Mouse (Mus musculus): Measurements from ENCODE around the gene Pum3.

Pum3 gene

GRCm38 (mm10) chr19:27429745-27430251, at the start of gene Pum3:
Pum3 (minus strand) TSS chr19:27429825.
- in situ Hi-C loops (cut with MboI, MseI) = loop anchor here (10.0 to 25.0 kb wide), 4 partner anchors 585 to 1708 kb away; partner anchors contain the start of gene Rfx3 (in 1 of the 2)

DNA sequence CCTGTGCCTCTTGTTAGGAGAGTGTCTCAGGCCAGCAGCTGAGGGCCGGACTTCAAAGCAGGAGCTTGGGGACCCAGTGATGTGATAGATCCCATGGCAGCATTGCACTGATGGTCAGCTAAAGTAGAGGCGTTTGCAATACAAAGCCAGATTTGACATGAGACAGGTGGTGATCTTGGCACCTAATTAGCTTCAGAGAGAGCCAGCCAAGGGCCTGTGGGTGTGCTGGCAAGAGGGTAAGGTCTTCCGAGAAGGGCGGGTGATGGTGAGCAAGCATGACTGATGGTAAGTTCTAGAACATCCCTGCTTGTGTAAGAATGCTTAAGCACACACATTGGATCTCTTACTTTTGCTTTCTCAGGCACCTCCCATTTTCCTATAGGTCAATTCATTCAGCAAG, 37.1 kb upstream of the Pum3 start:
- in situ Hi-C loops (cut with MboI, MseI) = loop anchor here in 1 of 2 experiments (10.0 kb wide), 1 partner anchor 638 kb away; no protein-coding TSS in a partner anchor

DNA sequence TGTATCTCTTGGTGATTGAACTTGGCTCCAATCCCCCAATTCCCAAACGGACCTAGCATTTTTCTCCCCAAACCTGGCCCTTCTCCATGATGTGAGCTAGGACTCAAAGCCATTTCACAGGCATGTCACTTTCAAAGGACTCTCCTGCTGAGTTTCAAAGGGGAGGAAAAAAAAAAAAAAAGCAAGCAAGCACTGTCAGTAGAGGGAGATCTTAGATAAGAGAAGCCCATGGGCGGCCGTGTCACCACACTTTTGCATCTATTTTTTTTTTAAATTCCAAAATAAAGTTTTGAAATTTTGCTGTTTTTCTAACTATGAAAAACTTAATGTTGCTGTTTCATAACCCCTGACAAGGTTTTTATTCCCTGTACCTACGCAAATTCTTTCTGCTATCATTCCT, 33.0 kb upstream of the Pum3 start:
- in situ Hi-C loops (cut with MboI, MseI) = loop anchor here in 1 of 2 experiments (10.0 kb wide), 1 partner anchor 642 kb away; no protein-coding TSS in a partner anchor

DNA sequence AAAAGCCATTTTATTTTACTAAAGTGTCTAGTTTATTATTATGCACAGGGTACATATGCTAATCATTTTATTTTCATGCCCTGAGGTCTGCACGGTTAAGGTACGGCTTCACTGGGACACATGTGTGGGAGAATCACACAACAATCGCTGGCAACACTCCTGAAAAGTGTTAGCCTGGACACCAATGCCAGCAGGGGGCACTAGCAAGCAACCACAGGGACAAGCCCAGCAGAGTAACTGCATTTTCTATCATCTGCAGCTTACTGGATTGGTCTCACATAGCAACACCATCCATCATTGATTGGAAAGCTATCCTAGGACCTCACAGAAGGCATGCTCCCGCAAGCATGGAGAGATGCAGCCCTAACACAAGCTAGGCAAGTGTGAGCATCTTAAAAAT, 20.8 kb upstream of the Pum3 start:
- in situ Hi-C loops (cut with MboI, MseI) = no loop called here

GRCm38 (mm10) chr19:27447515-27447914, 17.9 kb upstream of the Pum3 start:
- in situ Hi-C loops (cut with MboI, MseI) = loop anchor here (10.0 to 25.0 kb wide), 3 partner anchors 237 to 1690 kb away; no protein-coding TSS in a partner anchor

DNA sequence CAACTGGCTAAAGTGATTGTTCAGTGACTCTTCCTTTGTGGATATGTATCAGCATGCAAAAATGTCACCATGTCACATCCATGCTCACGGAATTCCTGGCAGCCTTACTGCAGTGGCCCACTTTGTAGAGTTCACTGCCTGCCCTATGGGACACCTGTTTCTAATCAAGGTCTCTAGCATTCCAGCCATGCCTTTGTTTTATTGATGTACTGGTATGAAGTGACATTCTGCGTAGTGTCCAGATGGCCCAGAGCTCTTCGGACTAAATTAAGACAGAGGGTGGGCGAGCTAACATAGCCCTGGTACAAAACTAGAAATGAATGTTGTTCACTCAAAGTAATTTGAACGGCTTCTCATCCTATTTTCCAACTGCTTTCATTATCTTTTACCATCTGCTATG, 11.5 kb upstream of the Pum3 start:
- in situ Hi-C loops (cut with MboI, MseI) = loop anchor here (10.0 to 25.0 kb wide), 3 partner anchors 244 to 1696 kb away; no protein-coding TSS in a partner anchor

DNA sequence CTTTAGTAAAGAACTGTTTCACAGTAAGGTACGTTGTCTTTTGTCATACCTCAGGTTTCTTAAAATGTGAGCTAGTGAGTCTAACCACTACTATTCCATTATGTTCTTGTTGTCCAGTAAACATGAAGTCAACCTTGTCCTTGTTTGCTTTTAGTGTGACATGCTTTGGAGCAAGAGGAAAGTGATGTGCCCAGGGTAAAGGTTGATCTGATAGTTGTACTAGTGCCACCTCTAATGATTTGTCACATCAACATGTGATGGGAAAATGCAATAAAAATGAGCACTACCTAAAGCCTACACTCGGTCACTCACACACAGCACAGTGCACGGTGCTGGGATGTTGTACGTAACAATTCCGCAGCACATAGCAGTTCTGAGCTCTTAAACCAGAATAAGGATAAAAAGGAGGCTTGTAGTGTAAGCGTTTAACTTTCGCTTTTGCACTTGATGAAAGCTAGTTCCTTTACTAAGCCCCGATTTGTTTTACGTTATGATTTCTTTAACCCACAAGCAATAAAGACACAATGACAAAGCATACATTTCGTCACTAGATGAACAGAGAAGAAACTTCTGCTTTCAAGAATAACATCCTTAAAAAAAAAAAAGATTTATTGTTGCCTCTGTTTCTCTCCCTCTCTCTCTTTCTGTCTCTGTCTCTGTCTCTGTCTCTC, 8.5 kb upstream of the Pum3 start:
- in situ Hi-C loops (cut with MboI, MseI) = loop anchor here (10.0 to 25.0 kb wide), 4 partner anchors 577 to 1699 kb away; partner anchors contain the start of gene Rfx3 (in 1 of the 2)

DNA sequence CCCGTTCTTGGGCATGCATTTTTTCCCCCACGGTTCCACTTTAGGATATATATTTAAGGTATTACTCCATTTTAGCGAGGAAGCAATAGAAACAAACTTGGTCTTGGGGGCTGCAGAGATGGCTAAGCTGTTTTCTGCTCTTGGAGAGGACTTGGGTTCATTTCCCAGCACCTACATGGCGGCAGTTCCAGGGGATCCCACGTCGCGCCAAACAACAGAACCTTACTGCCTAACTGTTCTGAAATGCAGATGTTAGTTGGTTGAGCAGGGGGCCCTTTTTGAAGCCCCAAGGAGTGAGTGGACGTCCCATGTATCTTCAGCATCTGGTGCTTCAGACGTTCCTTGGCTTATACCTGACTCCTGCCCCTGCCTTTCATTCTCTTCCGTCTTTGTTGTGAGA, 781 bp upstream of the Pum3 start:
- in situ Hi-C loops (cut with MboI, MseI) = loop anchor here (10.0 to 25.0 kb wide), 4 partner anchors 584 to 1707 kb away; partner anchors contain the start of gene Rfx3 (in 1 of the 2)

GRCm38 (mm10) chr19:27429281-27429680, 344 bp downstream of the Pum3 start:
- in situ Hi-C loops (cut with MboI, MseI) = loop anchor here (25.0 kb wide), 2 partner anchors 608 to 1708 kb away; no protein-coding TSS in a partner anchor

DNA sequence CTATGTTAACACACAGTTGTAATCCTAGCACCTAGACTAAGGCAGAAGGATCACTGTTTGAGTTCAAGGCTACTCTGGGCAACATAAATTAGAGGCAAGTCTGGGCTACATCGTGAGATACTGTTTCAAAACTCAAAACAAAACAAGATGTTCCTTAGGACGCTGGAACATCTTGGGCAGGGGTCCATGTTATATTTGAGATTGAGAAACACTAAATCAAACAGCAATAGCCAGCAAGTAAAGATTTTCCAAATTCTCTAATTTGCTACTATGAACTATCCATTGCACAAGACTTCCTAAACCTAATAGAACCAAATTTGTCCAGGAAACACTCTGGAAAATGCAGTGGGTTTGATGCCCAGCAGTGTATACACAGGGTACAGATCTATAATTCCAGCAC, 1.8 kb downstream of the Pum3 start:
- in situ Hi-C loops (cut with MboI, MseI) = loop anchor here (25.0 kb wide), 2 partner anchors 609 to 1709 kb away; no protein-coding TSS in a partner anchor

DNA sequence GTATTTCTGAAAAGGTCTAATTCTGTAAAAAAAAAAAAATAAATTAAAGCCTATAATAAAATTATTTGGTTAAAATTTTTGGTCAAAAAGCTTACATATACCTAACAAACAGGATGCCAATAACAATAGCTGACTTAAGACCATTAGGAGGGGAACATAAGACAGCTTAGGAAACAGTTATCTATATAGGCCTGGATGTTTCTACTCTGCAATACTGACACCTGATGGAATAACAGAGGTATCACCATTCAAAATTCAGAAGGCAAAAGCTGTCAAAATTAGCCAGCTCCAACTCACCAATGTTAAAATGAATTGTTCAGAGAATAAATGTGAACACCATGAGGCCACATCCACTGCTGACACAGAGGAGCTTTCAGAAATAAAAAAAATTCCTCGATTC, 3.2 kb downstream of the Pum3 start:
- in situ Hi-C loops (cut with MboI, MseI) = loop anchor here (25.0 kb wide), 2 partner anchors 611 to 1711 kb away; no protein-coding TSS in a partner anchor

DNA sequence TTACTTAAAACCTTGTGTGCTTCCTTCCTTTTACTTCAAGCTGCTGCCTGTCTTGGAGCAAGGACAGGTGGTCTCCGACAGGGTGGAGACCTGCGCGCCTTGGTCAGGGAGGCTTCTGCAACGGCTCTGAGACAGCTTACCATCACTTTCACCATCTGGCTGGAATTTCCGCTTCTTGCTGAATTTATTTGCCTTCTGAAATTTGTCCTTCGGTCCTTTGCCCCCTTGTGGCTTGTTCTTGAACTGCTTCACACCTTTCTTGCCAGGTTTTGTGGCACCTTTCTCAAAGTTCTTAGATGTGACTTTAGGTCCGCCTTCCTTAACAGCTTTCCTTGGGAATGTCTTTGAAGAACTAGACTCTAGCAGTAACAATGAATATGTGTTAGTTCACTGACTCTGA, 4.0 kb downstream of the Pum3 start:
- in situ Hi-C loops (cut with MboI, MseI) = loop anchor here (25.0 kb wide), 2 partner anchors 612 to 1712 kb away; no protein-coding TSS in a partner anchor

GRCm38 (mm10) chr19:27417375-27417774, 12.2 kb downstream of the Pum3 start:
- in situ Hi-C loops (cut with MboI, MseI) = no loop called here

- in situ Hi-C loops (cut with MboI, MseI) = no loop called here
Measured at GRCm38 (mm10) chr19:27416569-27416968, 13.1 kb downstream of the Pum3 start.

- in situ Hi-C loops (cut with MboI, MseI) = no loop called here
Measured at GRCm38 (mm10) chr19:27411340-27411739, 18.3 kb downstream of the Pum3 start.

GRCm38 (mm10) chr19:27410751-27411150, 18.9 kb downstream of the Pum3 start:
- in situ Hi-C loops (cut with MboI, MseI) = no loop called here

GRCm38 (mm10) chr19:27409782-27410181, 19.8 kb downstream of the Pum3 start:
- in situ Hi-C loops (cut with MboI, MseI) = no loop called here

- in situ Hi-C loops (cut with MboI, MseI) = no loop called here
Measured at GRCm38 (mm10) chr19:27409196-27409595, 20.4 kb downstream of the Pum3 start.

DNA sequence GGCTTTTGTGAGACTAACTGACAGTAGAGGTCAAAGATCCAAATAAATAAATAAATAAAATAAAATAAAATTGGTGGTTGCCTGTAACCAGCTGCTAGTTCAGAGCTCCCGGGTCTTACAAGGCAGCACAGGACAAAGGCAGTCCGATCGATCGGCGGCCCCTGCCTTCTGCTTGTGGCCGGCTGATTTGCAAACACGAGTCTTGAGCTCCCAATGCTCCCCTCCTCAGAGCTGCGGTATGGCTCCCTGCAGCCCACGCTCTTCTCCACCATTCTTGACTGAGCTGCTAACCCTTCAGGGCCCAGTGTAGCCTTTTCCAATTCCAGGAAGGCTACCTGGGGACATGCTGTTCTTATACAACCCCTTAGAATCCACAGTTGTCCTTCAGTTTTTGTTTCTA, 31.8 kb downstream of the Pum3 start:
- in situ Hi-C loops (cut with MboI, MseI) = no loop called here

- in situ Hi-C loops (cut with MboI, MseI) = no loop called here
Measured at GRCm38 (mm10) chr19:27397223-27397622, 32.4 kb downstream of the Pum3 start.

GRCm38 (mm10) chr19:27396719-27397118, 32.9 kb downstream of the Pum3 start:
- in situ Hi-C loops (cut with MboI, MseI) = no loop called here

DNA sequence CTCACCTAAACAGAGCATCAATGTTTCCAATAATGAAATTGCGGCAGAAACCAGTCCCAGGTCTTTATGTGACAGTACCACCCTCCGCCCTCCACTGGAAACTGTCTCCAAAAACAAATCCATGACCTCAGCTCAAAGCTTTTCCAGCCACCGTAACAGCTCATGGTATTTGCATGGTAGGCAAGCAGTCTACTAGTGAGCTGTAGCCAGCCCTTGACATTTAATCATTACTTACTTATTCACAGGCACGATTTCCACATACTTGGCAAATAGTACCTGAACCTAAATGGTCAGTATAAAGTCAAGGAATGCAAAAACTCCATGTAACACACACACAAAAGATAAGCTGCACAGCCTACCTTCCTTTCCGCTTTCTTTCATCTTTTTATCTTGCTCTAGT, 33.7 kb downstream of the Pum3 start:
- in situ Hi-C loops (cut with MboI, MseI) = no loop called here

DNA sequence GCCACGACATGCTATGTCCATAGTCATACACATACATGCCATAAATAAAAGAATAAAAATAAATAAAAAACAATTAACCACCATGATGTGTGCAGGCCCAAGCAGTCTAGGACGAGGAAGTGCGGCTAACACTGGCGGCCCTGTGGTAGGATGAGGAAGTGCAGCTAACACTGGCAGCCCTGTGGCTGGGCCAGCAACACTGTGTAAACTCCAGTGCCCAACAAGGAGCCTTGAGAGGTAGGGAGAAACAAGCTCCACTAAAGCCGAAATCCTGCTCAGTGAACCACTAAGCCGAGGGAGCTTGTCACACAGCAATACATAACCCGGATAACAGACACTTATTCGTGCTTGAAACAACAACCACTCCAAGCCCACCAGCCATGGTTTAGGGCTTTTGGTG, 34.1 kb downstream of the Pum3 start:
- in situ Hi-C loops (cut with MboI, MseI) = no loop called here

All from T-helper 17 cell (primary cell).